Mouse (Mus musculus) gastrocnemius, postnatal 14 days (tissue): Measurements from ENCODE around the gene Prune2. TPM values are rescaled to one million over a fixed set of nuclear protein-coding genes. Genes with fewer than 3 reads are reported as not detected.

ENCODE experiments used
- DNase-seq: peaks from one replicate; pipeline ENCODE4 v3.0.0; 2021; ENCODE audit warnings: mixed read lengths
- intact Hi-C: fragments of 180-260 bp; cut with DNase I; formaldehyde crosslinking; loops from one replicate; pipeline ENCODE4 v1.15.1; 2025; ENCODE audit warnings: low total_unique reads
- total RNA-seq, 2 experiments: library from RNA; stranded (reverse); gene quantifications; 2 replicates each; pipeline ENCODE4 v1.2.3; 2021

Prune2 gene
- total RNA-seq, 2 experiments from 2014 or later = 2.4 to 3.9 TPM

GRCm38 (mm10) chr19:17242962-17243361 is 287.0 kb downstream of the Prune2 start:
- intact Hi-C loops = no loop called here
- DNase-seq = no peak

GRCm38 (mm10) chr19:17244544-17244943 is 288.6 kb downstream of the Prune2 start:
- intact Hi-C loops = no loop called here
- no peak for DNase-seq

GRCm38 (mm10) chr19:17247352-17247925 is 291.5 kb downstream of the Prune2 start:
- no peak for DNase-seq
- intact Hi-C loops = no loop called here

GRCm38 (mm10) chr19:17249691-17250090 is 293.8 kb downstream of the Prune2 start:
- intact Hi-C loops = no loop called here
- DNase-seq = no peak

- intact Hi-C loops = no loop called here
- no peak for DNase-seq
Observed at GRCm38 (mm10) chr19:17250801-17251200, 294.9 kb downstream of the Prune2 start.

- DNase-seq = no peak
- intact Hi-C loops = no loop called here
Observed at GRCm38 (mm10) chr19:17251453-17251852, 295.5 kb downstream of the Prune2 start.

- DNase-seq = no peak
- intact Hi-C loops = no loop called here
Observed at GRCm38 (mm10) chr19:17252845-17253244, 296.9 kb downstream of the Prune2 start.

- intact Hi-C loops = no loop called here
- DNase-seq = no peak
Observed at GRCm38 (mm10) chr19:17255511-17255910, 299.6 kb downstream of the Prune2 start.

- intact Hi-C loops = no loop called here
- no peak for DNase-seq
Observed at GRCm38 (mm10) chr19:17256388-17256787, 300.5 kb downstream of the Prune2 start.

- intact Hi-C loops = no loop called here
- DNase-seq = no peak
Observed at GRCm38 (mm10) chr19:17256867-17257266, 300.9 kb downstream of the Prune2 start.

- intact Hi-C loops = no loop called here
- no peak for DNase-seq
Observed at GRCm38 (mm10) chr19:17263181-17263580, 307.3 kb downstream of the Prune2 start.

GRCm38 (mm10) chr19:17263679-17264370 is 307.9 kb downstream of the Prune2 start:
- intact Hi-C loops = no loop called here
- DNase-seq = no peak

GRCm38 (mm10) chr19:17264481-17265196 is 308.7 kb downstream of the Prune2 start:
- intact Hi-C loops = no loop called here
- no peak for DNase-seq

GRCm38 (mm10) chr19:17268669-17269068 is 312.8 kb downstream of the Prune2 start:
- intact Hi-C loops = no loop called here
- DNase-seq = no peak

GRCm38 (mm10) chr19:17271179-17271622 is 315.3 kb downstream of the Prune2 start:
- intact Hi-C loops = no loop called here
- DNase-seq = peak; percentile 27

- DNase-seq = no peak
- intact Hi-C loops = no loop called here
Observed at GRCm38 (mm10) chr19:17272988-17273387, 317.1 kb downstream of the Prune2 start.

Other genes with a start within 250 kb of the Prune2 start
- 10 to 100 TPM; 11.8 to 12.9 TPM for gene Vps13a, start 175.2 kb upstream of the Prune2 start, total RNA-seq
- not detected for gene Foxb2, start 82.3 kb upstream of the Prune2 start, total RNA-seq